Mouse (Mus musculus): ENCODE measurements around the gene Lypd1. TPM values are rescaled to one million over a fixed set of nuclear protein-coding genes. Genes with fewer than 3 reads are reported as not detected.

Lypd1 gene
- polyA plus RNA-seq (2015; fragmentation: Nextera tagmentation; extraction: Ambion mirVana) = 0.93 and 1.0 TPM in 2 replicates

DNA sequence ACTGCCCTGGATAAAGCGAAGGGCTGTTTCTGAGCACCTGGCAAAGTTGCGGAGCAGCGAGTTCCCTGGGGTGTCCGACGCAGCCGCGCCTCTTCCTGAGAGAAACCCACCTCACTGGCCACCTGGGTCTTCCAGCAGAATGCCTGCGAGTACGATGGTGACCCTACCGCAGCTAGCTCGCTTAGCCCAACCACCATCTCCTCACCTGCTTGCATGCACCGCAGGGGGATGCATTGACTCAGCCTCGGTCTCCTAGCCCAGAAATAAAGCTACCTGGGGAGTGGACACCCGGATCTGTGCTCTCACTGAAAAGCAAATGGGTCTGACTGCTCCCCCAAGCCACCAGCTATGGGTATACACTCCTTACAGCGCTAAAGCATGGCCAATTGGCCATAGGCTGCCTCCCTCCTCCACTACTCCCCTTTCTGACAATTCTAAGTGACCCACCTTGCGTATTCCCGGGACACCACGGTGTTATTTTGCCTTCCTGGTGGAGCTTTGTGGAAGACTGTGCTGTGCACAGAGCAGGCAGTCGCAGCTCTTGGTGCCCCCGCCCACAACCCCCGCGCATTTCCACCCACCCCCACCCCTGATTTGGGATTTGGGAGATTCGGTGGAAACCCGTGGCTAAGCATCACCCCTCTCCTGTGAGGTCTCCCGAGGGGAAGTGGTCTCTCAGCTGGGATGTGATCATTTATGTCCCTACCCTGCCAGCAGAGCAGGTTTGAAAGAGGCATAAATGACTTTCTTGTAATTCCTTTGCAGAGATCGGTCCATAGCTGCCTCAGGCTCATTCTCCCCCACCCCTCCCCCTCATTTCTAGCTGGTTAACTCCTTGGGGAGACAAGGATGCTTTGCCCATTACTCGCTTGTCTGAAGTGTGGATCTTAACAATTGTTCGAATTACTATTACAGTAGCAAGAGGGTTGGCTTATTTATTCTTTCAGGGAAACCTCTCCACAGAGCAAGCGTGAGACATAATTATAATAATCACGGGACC lies at the start of gene Lypd1:
Lypd1 (minus strand) TSS at position 501 of the 1,000 bp plus-strand sequence.
- Histone ChIP-seq H3K4me3 (replicated peaks) (peak within 1 kb of the TSS; percentile 45), H3K9me3 (replicated peaks) (no peaks in the 10 kb centered on the region), H3K27ac (no peak within 1 kb of the TSS), H3K4me2 (peak within 1 kb of the TSS; percentile 63), H3K27me3 (peaks cover 51% of the 10 kb centered on the region), H3K4me1 (replicated peaks) (peaks cover 12% of the 10 kb centered on the region), H3K36me3 (no peaks in the 10 kb centered on the region), H3K9ac (no peak within 1 kb of the TSS)
- 9% methylated on average over 30 of the region's 30 CpGs for WGBS (ENCODE audit: insufficient replicate concordance)
- no peak for DNase-seq
- ATAC-seq (ENCODE audit: low read depth) = no peak

DNA sequence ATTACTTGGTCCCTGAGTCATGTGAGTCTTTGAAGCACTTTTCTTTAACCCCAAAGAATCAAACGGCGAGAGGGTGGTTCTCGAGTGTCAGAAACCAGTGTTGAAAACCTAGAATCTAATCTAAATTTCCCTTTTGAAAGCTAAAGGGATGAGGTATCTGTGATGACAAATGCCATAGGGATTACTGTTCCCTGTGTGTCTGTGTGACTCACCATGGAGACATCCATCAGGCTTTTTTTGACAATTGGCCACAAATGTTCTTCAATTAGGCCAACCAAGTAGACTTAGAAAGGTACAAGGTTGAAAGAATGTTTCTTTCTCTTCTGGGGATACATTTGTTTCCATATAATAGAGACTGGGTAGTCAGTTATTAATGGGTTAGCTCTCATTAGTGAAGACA lies 38.1 kb upstream of the Lypd1 start:
- no peaks in the 10 kb centered on the region for H3K4me1 ChIP-seq (replicated peaks)
- no peak overlapping the region for H3K4me2 ChIP-seq
- ATAC-seq (ENCODE audit: low read depth) (no peak), DNase-seq (no peak)
- no peaks in the 10 kb centered on the region for H3K27me3 ChIP-seq
- no peaks in the 10 kb centered on the region for H3K9me3 ChIP-seq (replicated peaks)
- no peak overlapping the region for H3K9ac ChIP-seq
- H3K36me3 ChIP-seq = no peaks in the 10 kb centered on the region
- H3K4me3 ChIP-seq (replicated peaks) = no peak overlapping the region
- no peak overlapping the region for H3K27ac ChIP-seq
- 72% methylated on average over 3 of the region's 3 CpGs for WGBS (ENCODE audit: insufficient replicate concordance)

DNA sequence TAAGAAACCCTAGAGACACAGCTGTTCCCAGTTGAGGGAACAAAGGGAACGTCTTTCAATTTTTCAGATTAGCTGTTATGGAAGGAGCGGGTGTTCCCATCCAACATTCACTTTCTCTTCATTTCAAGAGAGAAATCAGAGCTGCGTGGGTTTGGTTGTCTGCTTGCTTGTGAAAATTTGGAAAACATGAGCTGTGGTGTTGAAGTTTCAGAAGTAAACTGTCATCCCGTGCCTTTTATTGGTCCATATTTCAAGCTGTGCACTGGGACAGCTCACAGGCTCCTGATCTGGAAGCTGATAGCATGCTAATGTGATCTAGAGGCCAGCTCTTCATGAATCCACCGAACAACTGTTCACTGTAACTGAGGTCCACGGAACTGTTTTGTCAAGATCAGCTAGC lies 36.2 kb upstream of the Lypd1 start:
- 63% methylated on average over 6 of the region's 6 CpGs for WGBS (ENCODE audit: insufficient replicate concordance)
- H3K9me3 ChIP-seq (replicated peaks) = no peaks in the 10 kb centered on the region
- DNase-seq (no peak), ATAC-seq (ENCODE audit: low read depth) (no peak)
- H3K36me3 ChIP-seq = no peaks in the 10 kb centered on the region
- H3K4me3 ChIP-seq (replicated peaks) = no peak overlapping the region
- H3K9ac ChIP-seq = no peak overlapping the region
- no peaks in the 10 kb centered on the region for H3K4me1 ChIP-seq (replicated peaks)
- no peak overlapping the region for H3K4me2 ChIP-seq
- H3K27ac ChIP-seq = no peak overlapping the region
- H3K27me3 ChIP-seq = no peaks in the 10 kb centered on the region

DNA sequence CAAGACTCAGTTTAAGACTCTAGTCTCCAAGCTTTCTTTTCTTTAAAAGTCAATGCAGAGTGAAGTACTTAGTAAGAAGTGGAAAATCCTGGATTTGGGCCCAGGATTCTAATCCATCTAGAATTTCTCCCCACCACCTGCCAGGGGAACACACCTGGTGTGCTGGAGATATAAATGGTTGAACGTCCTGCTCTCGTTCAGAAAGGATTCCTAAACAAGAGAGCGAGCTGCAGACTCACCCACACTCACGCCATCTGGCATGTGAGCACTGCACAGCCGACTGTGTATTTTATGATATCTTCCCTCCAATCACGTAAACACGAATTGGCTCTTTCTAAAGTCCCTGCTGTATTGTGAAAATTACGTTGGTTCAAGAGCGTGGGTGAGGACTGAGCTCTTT lies 32.2 kb upstream of the Lypd1 start:
- Histone ChIP-seq H3K9ac (no peak overlapping the region), H3K9me3 (replicated peaks) (no peaks in the 10 kb centered on the region), H3K36me3 (no peaks in the 10 kb centered on the region), H3K4me1 (replicated peaks) (no peaks in the 10 kb centered on the region), H3K27me3 (no peaks in the 10 kb centered on the region), H3K4me3 (replicated peaks) (no peak overlapping the region), H3K27ac (no peak overlapping the region), H3K4me2 (no peak overlapping the region)
- no peak for ATAC-seq (ENCODE audit: low read depth)
- DNase-seq = no peak
- WGBS (ENCODE audit: insufficient replicate concordance) = 61% methylated on average over 9 of the region's 9 CpGs

DNA sequence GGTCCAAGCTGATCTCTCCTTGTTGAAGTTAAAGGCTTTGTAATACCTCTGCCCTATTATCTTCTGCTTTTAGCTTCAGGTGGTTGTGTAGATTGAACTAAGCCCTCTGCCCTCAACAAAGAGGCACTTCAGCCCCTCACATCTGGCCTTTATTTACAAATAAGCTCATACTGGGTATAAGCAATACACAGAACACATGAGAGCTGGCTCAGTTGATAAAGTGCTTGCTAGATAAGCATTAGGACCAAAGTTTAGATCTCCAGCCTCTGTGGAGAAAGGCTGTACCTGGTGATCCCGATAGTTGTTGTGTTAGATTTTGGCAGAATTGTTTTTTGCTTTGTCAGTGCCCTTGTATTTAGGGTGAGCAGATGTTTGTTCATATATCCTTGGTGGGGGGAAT lies 30.4 kb upstream of the Lypd1 start:
- Histone ChIP-seq H3K36me3 (no peaks in the 10 kb centered on the region), H3K4me2 (no peak overlapping the region), H3K9me3 (replicated peaks) (no peaks in the 10 kb centered on the region), H3K27ac (no peak overlapping the region), H3K27me3 (no peaks in the 10 kb centered on the region), H3K9ac (no peak overlapping the region), H3K4me1 (replicated peaks) (no peaks in the 10 kb centered on the region), H3K4me3 (replicated peaks) (no peak overlapping the region)
- DNase-seq (no peak), ATAC-seq (ENCODE audit: low read depth) (no peak)
- WGBS (ENCODE audit: insufficient replicate concordance) = 57% methylated on average over 1 of the region's 1 CpGs

DNA sequence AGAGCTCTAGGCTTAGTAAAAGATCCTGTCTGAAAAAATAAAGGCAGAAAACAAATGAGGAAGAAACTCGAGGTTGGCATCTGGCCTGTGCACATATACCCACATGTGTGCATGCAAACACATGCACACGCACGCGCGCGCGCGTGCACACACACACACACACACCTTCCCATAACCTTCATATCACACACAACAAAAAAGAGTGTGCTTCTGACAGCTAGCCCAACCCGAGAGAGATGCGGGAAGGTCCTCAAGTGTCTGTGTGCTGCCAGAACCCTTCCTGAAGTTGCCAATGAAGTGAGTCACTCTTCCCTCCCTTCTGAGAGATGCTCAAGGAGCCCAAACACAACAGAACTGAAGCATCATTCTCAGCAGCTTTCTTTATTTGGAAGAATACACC lies 12.6 kb upstream of the Lypd1 start:
- ATAC-seq (ENCODE audit: low read depth) = no peak
- H3K4me2 ChIP-seq = no peak overlapping the region
- no peak for DNase-seq

DNA sequence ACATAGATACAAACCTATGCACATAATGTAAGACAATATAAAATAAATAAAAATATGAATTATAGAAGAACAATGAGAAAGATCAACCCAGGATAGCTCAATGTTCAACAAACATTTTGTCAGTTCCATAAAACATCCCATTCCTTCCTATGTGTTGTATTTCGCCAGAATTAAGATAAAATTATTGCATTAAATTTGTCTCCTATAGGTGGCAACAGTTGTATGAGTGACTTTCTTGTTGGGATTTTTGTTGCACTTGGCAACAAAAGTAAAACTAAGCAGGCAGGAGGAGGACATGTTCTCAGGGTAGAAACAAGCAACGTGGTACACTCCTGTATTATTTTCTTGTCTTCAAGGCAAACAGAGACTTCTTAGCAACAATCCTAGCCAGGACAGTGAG lies 10.2 kb upstream of the Lypd1 start:
- 61% methylated on average over 2 of the region's 2 CpGs for WGBS (ENCODE audit: insufficient replicate concordance)
- no peak overlapping the region for H3K9ac ChIP-seq
- H3K36me3 ChIP-seq = no peaks in the 10 kb centered on the region
- no peak overlapping the region for H3K4me3 ChIP-seq (replicated peaks)
- ATAC-seq (ENCODE audit: low read depth) (no peak), DNase-seq (no peak)
- no peaks in the 10 kb centered on the region for H3K4me1 ChIP-seq (replicated peaks)
- H3K27ac ChIP-seq = no peak overlapping the region
- H3K27me3 ChIP-seq = no peaks in the 10 kb centered on the region
- H3K9me3 ChIP-seq (replicated peaks) = no peaks in the 10 kb centered on the region
- no peak overlapping the region for H3K4me2 ChIP-seq

More for the DNA sequence above, 12.6 kb upstream of the Lypd1 start:
- Histone ChIP-seq H3K9ac (no peak overlapping the region), H3K4me3 (replicated peaks) (no peak overlapping the region), H3K9me3 (replicated peaks) (no peaks in the 10 kb centered on the region), H3K4me1 (replicated peaks) (no peaks in the 10 kb centered on the region), H3K27me3 (no peaks in the 10 kb centered on the region), H3K27ac (no peak overlapping the region), H3K36me3 (no peaks in the 10 kb centered on the region)
- 80% methylated on average over 10 of the region's 10 CpGs for WGBS (ENCODE audit: insufficient replicate concordance)

DNA sequence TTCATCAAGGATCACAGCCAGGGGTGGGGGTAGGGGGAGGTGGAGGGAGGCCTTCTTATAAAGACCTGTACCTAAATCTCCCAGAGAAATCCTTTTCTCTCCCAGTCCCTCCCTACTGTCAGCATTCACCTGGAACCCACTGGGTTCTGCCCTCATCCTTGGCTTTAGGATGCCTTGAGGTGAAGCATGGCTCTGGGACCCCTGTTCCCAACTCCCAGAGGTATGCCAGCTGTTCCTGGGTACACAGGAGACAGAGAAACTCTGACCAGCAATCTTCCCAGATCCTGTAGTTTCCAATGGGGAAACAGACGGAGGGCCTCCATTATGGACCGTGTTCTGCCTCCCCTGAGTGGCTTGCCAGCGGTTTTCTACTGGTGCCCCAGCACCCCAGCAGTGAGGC lies 7.8 kb upstream of the Lypd1 start:
- H3K27me3 ChIP-seq = no peaks in the 10 kb centered on the region
- no peak for DNase-seq
- no peak overlapping the region for H3K9ac ChIP-seq
- no peak for ATAC-seq (ENCODE audit: low read depth)
- no peak overlapping the region for H3K4me3 ChIP-seq (replicated peaks)
- H3K4me2 ChIP-seq = no peak overlapping the region
- no peaks in the 10 kb centered on the region for H3K9me3 ChIP-seq (replicated peaks)
- WGBS (ENCODE audit: insufficient replicate concordance) = 62% methylated on average over 3 of the region's 3 CpGs
- no peaks in the 10 kb centered on the region for H3K36me3 ChIP-seq
- no peak overlapping the region for H3K27ac ChIP-seq
- H3K4me1 ChIP-seq (replicated peaks) = no peaks in the 10 kb centered on the region

DNA sequence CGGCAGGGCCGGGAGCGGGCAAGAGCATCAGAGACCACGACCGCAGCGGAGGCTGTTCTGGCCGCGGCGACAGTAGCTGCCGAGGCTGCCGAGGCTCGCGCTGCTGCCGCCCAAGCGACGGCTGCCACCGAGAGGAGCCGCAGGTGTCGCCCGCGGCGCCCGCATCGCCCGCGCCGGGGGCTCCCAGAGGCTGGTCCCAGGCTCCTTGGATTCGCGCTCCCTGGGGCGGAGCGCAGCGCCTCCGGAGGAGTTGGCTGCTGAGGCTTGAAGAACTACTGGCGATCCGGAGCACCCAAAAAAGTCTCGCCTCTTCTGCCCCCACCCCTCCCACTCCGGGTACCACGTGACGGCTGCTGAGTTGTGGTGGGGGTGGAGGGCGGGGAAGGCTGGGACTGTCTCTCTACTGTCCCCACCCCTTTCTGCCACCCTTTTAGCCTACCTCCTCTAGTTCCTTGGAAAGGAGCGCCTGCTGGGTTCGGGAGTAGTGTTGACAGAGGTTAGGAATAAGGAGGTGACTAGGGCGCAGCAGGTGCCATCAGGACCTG lies 928 bp downstream of the Lypd1 start:
- peaks cover 12% of the 10 kb centered on the region for H3K4me1 ChIP-seq (replicated peaks)
- ATAC-seq (ENCODE audit: low read depth) (no peak), DNase-seq (no peak)

DNA sequence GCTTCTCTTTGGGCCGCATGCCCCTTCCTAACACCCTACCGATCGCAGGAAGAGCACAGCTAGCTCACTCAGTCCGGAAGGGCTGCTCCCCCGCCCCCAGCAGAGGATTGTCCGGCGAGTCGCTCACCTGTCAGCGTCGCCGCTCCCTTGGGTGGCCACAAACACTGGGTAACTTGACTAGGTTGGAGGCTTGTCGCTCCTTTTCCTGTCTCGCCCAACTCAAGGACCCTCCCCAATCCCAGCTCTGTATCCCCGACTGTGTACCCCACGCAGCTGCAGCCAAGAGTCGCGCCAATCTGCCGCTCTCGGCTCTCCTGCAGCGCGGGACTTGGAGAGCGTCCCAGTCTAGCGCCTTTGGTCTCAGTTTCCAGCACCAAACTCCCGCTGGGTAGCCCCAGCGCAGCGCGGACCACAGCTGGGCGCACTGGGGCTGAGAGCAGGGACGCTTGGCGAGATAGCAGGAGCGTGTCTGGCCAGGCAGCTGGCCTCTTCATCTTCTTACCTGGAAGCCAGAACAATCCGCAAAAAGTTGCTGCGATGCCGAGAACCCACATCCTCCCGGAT lies 1.5 kb downstream of the Lypd1 start:
- no peak for DNase-seq
- ATAC-seq (ENCODE audit: low read depth) = no peak
- H3K27ac ChIP-seq = no peak overlapping the region
- H3K4me1 ChIP-seq (replicated peaks) = peaks cover 12% of the 10 kb centered on the region
- peak overlapping the region; percentile 63 for H3K4me2 ChIP-seq
- no peak overlapping the region for H3K9ac ChIP-seq
- peak overlapping the region; percentile 45 for H3K4me3 ChIP-seq (replicated peaks)
- WGBS (ENCODE audit: insufficient replicate concordance) = under 1% methylated on average over 35 of the region's 35 CpGs
- no peaks in the 10 kb centered on the region for H3K9me3 ChIP-seq (replicated peaks)
- no peaks in the 10 kb centered on the region for H3K36me3 ChIP-seq
- H3K27me3 ChIP-seq = peaks cover 51% of the 10 kb centered on the region

More for the DNA sequence above, 928 bp downstream of the Lypd1 start:
- Histone ChIP-seq H3K27ac (no peak overlapping the region), H3K9ac (no peak overlapping the region), H3K9me3 (replicated peaks) (no peaks in the 10 kb centered on the region), H3K27me3 (peaks cover 51% of the 10 kb centered on the region), H3K4me3 (replicated peaks) (peak overlapping the region; percentile 45), H3K4me2 (peak overlapping the region; percentile 63), H3K36me3 (no peaks in the 10 kb centered on the region)
- WGBS (ENCODE audit: insufficient replicate concordance) = 2% methylated on average over 40 of the region's 43 CpGs

DNA sequence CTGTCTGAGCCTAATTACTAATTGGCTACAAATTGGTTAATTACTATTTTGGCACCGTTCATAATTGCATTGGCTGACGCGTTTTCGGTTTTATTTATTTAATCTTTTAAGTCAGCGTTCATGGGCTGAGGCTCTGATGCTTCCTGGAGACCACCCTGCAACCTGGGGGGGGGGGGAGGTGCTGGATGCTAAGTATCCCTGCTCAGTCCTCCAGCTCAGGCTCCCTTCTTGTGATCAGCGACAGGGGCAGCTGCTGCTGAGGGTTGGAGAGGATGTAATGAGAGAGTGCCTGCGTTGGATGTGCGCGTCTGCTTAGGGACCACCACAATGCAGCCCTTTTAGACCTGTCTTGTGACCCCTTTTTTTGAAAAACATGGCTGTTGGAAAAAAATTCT lies 2.0 kb downstream of the Lypd1 start:
- H3K36me3 ChIP-seq = no peaks in the 10 kb centered on the region
- peak overlapping the region; percentile 63 for H3K4me2 ChIP-seq
- peak overlapping the region; percentile 45; the same call in 1 of the 2 replicates for H3K4me3 ChIP-seq (replicated peaks)
- H3K9me3 ChIP-seq (replicated peaks) = no peaks in the 10 kb centered on the region
- DNase-seq (no peak), ATAC-seq (ENCODE audit: low read depth) (no peak)
- no peak overlapping the region for H3K27ac ChIP-seq
- H3K9ac ChIP-seq = no peak overlapping the region
- peaks cover 51% of the 10 kb centered on the region for H3K27me3 ChIP-seq
- WGBS (ENCODE audit: insufficient replicate concordance) = 4% methylated on average over 9 of the region's 9 CpGs
- peaks cover 12% of the 10 kb centered on the region for H3K4me1 ChIP-seq (replicated peaks)

Measured in liver, embryonic 13.5 days (tissue).